Mouse (Mus musculus): ENCODE data around the gene Gm28038.

The Gm28038 gene

DNA sequence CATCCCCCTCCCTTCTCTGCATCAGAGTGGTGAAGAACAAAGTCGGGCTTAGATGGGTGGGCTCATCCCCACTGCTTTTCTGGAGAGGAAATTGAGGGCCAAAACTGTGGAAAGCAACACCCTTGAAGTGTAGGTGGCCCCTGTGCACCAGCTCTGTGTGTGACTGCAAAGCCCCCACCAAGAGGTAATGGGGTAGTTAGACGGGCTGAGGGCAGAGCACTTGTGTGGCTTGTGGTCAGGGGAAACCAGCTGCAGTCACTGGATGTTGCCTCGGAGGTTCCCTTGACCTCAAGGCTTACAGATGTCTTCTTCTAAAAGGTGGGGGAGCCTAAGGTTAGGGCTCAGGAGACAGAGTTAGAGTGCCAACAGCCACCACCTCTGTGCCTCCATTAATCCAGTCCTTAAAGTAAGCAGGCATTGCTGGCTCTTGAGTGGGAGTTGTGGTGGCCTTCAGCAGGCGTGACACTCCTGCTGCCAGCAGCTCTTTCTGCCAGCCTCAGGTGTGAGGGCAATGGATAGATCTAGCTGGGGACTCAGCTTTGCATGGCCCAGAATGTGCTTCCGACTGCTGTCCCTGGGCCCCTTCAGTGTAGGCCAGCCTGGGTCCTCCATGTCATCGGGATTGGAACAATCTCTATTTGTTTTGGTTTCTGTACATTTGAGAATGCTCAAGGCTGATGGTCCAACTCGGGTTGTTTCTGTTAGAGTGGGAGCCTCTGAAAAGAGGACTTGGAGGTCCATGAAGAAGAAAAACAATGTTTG, 23.0 kb upstream of the Gm28038 start:
- no peak for DNase-seq (ENCODE audit: low spot score)

GRCm38 (mm10) chr2:30258600-30258999, 22.2 kb upstream of the Gm28038 start:
- DNase-seq (ENCODE audit: low spot score): no peak

- DNase-seq (ENCODE audit: low spot score): no peak
Measured at GRCm38 (mm10) chr2:30259131-30260064, 21.4 kb upstream of the Gm28038 start.

- no peak for DNase-seq (ENCODE audit: low spot score)
Measured at GRCm38 (mm10) chr2:30261064-30261736, 19.6 kb upstream of the Gm28038 start.

DNA sequence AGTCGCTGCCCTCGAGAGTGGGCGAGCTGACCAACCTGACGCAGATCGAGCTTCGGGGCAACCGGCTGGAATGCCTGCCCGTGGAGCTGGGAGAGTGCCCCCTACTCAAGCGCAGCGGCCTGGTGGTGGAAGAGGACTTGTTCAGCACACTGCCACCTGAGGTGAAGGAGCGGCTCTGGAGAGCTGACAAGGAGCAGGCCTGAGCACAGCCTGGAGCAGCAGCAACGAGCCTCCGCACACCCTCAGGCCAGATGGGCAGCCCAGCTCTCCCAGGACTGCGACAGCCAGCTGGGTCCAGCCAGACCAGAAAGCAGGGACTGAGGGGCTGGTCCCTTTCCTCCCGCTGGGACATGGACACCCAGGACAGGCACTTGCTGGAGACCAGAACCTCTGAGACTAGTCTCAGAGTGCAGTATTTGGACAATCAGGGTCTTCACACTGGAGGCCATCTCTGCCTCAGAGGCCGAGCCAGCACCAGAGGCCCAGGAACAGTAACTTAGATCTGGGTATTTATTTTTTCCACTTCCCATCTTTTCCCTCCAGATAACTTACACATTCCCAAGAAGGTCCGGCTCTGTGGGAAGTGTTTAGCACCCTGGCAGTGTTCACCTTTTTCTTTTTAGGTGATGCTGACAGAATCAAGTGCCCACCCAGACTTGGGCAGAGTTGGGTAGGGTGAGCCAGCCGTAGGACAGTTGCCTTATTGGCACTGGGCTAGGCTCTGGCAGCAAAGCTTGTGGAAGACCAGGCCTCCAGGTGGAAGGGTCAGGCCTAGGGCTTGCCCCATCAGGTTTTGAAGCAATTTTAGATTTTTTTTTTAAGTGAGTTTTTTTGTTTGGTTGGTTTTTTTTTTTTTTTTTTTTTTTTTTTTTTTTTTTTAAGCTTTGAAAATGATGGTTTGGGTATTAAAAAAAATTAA, 18.7 kb upstream of the Gm28038 start:
- DNase-seq (ENCODE audit: low spot score): no peak

DNA sequence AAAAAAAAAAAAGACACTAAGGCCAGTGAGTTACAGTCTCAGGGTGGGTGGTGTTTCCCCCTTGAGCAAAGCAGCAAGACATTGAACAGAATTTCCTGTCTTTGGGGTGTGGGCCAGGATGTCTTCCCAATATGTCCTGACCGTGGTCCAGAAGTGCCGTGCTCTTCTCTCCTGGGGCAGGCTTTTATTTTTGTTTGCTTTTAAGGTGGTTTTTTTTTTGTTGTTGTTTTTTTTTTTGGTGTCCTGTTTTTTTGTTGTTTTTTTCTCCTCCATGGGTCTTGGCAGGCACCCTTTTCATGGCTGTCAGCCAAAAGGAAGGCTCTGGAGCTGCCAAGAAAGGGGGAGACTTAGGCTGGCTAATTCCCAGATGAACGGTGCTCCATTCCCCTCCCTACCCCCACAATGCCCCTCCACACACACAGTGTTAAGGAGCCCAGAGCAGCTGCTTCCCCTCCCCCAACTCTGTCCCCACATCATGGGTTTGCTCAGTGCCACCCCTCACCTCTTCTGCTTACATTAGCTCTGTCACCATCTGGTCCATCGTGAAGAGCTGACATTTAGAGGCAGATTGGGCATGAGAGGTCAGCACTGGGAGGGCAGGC, 17.9 kb upstream of the Gm28038 start:
- no peak for DNase-seq (ENCODE audit: low spot score)

GRCm38 (mm10) chr2:30263811-30264210, 17.0 kb upstream of the Gm28038 start:
- DNase-seq (ENCODE audit: low spot score): no peak

DNA sequence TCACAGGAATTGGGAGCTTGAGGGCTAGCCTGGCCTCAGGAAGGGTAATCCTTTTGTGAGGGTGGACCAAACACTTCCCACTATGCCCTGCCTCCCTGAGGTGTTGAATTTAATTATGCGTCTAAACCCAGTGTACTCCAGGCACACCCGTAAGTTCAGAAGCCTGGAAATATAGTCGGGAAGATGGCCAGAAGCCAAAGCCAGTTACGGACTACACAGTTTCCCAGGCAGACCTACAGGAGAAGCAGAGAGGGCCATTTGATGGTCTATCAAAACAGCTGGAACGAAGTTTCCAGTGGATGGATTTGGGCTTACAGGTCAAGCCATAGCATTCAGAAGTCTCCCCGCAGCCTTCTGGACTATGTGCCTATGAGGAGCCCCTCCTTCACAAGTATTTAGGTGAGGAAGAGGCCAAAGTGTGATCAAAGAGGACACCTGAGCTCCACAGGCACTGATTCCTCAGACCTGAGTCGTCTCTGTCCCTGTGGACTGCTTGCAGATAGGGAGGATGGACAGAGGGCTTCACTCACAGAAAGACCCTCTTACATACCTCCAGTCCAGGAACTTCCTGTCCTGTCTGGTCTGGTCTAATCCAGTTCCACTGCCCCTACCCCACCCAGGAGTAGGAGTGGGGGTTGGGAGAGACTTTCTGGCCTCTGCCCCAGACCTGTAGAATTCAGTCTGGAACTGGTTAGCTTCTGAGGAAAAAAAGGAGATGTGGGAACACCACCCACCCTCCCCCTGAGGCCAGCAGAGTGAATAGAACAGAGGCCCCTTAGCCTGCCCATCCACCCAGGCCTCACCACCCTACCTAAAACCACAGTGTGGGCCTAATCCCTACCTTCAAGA, 15.9 kb upstream of the Gm28038 start:
- no peak for DNase-seq (ENCODE audit: low spot score)

GRCm38 (mm10) chr2:30265767-30266253, 15.0 kb upstream of the Gm28038 start, which contains the start of gene Phyhd1:
Gene Phyhd1, plus strand, starts transcription at chr2:30266203.
- DNase-seq (ENCODE audit: low spot score): peak; percentile 51

DNA sequence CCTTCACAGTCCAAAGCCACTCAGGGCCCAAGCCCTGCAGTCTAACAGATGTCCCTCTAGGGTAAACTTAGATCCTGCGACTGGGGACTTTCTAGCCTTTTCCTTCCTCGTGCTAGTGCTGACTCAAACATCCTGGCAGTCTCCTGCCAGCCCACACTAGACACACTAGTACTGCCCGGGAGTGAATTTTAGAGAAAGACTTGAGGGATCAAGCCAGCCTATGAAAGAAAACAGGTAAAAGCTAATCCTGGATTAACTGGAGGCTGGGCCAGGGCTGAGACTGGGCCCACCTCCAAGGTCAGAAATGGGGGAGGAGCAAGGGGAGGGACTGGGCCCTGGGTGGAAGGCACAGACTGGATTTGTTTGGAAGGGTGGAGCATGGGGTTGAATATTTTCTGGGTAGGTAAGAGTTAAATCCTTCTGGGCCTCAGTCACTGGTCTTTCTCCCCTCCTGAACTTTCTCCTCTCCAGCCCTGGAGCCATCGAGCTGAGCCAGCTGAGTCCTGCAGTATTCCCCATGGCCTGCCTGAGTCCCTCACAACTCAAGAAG, 14.4 kb upstream of the Gm28038 start:
- no peak for DNase-seq (ENCODE audit: low spot score)

DNA sequence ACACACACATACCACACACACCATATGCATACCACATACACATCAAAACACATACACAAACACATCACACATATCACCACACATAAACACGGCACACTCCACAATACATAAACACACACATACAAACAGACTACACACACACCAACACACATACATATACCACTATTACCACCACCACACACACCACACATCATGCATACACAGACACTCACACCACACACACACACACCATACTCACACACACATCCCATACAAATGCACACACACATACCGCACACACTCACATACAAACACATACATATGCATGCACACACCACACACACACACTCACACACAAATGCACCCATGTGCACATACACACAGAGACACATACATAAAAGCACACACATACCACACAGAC, 13.4 kb upstream of the Gm28038 start:
- DNase-seq (ENCODE audit: low spot score): no peak

DNA sequence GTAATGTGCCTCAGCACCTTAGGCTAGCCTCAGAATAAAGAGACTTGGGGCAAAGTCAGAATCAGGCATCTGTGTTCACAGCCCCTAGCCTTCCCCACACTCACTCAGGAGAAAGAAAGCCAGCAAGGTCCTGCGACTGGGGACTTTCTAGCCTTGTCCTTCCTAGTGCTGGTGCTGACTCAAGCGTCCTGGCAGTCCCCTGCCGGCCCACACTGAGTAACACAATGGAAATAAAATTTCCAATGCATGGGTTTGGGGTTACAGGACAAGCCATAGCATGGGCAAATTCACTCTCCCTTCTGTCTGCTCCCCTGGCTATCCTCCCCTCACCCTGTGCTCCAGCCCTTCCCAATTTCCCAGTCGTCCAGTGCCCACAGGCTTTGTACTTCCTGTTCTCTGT, 12.5 kb upstream of the Gm28038 start:
- no peak for DNase-seq (ENCODE audit: low spot score)

DNA sequence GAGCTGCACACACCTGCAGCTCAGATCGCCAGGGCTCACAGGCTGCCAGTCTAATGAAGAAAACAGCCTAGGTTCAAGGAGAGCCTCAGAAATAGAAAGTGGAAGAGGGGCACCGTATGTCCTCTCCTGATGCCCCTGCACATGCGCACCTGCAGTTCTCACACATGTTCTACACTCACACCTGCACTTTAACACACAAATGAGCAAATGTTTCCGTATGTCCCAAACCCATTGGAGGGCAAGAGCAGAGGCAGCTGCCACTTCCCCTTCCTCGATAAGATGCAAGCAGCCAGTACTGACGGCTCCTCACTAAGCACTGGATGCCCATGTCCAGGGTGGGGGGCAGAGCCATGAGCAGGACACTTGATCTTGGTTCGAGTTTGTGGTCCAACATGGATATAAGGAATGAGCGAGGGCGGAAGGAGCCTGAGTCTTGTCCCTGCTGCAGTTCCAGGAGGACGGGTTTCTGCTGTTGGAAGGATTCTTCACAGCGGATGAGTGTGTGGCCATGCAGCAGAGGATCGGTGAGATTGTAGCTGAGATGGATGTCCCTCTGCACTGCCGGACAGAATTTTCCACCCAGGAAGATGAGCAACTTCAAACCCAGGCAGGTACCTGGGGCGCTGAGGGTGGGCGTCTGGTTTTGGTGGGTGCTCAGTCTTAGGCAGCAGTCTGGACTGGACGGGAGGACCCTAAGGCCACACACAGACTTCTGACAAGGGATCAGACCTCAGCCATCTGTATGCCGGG, 11.4 kb upstream of the Gm28038 start:
- no peak for DNase-seq (ENCODE audit: low spot score)

- DNase-seq (ENCODE audit: low spot score): peak; percentile 63
Measured at GRCm38 (mm10) chr2:30270134-30270533, 10.7 kb upstream of the Gm28038 start.

DNA sequence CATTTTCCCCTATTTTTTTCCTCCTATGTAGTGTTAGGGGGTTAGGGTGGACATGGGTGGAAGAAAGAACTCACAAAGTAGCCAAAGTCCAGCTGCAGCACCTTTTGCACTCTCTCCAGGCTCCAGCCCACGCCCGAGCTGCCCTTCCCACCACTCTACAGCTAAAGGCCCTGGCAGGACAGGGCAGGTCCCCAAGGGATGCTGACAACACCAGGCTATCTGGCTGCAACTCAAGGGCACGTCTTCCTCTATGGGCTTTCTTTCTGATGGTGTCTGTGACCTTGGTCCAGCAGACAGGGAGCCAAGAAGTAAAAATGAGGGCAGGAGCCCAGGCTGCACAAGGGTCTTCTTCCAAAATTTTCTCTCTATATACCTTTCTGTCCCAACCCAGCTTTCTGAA, 808 bp downstream of the Gm28038 start:
- no peak for DNase-seq (ENCODE audit: low spot score)

DNA sequence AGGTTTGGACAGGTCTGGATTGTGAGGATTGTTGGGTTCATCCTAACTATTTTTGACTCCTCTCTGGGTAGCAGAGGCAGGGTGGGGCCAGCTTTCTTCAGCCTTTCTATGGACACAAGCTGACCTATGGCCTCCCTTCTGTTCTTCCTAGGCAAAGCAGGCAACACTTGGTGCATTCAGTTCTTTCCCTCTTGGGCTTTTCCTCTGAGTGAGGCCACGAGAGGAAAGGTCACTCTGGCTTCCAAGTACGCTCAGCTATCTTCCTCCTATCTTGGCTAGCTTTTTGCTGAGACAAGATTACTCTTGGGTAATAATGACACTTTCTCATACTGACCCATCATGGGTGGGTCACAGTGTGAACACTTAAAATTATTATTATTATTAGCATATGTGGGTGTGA, 2.4 kb downstream of the Gm28038 start:
- no peak for DNase-seq (ENCODE audit: low spot score)

DNA sequence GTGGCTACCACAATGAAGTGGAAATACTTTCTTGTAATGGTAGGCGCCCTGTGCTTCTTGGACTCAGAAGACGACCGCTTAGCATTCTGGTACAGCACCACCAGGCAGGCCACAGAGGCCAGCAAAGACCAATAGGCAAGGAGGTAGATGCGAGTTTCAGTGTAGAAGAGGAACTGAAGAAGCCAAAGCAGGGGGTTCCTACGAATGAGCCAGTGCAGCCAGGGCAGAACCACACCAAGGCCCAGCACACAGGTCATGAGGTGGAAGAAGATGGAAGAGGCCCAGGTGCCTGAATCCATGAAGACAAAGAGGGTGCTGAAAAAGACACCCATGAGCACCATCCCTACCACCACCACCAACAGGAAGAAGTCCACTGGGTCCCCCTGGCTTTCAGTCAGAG, 4.2 kb downstream of the Gm28038 start:
- no peak for DNase-seq (ENCODE audit: low spot score)

- DNase-seq (ENCODE audit: low spot score): no peak
Measured at GRCm38 (mm10) chr2:30285416-30286181, 4.8 kb downstream of the Gm28038 start.
